Mouse (Mus musculus) limb, embryonic 13.5 days (tissue): Measurements from ENCODE around the gene 1700109H08Rik. TPM values are rescaled to one million over a fixed set of nuclear protein-coding genes. Genes with fewer than 3 reads are reported as not detected.
"Not testable (repeated sequence)": the region's sequence is repeated elsewhere in the genome, so short reads cannot be mapped to it uniquely, and the experiment has no call there.

Experiments
- ATAC-seq: fragments of 200-750 bp; cut with Nextera tagmentation; 2 replicates; pipeline ENCODE4 v1.8.0; 2017; ENCODE audit warnings: low read depth, moderate number of reproducible peaks, moderate TSS enrichment; ENCODE audit not compliant: low FRiP score
- H3K27ac ChIP-seq: fragments of 300-500 bp; sonication (generic); 2 replicates; pipeline ENCODE4 v1.5.1; 2015; ENCODE audit warnings: inconsistent platforms, mild to moderate bottlenecking, moderate library complexity
- H3K27me3 ChIP-seq: fragments of 300-500 bp; sonication (generic); 2 replicates; pipeline ENCODE4 v1.6.1; 2015; ENCODE audit warnings: mild to moderate bottlenecking, inconsistent platforms
- H3K36me3 ChIP-seq: fragments of 300-500 bp; sonication (generic); 2 replicates; pipeline ENCODE4 v1.6.1; 2015; ENCODE audit warnings: inconsistent platforms, mild to moderate bottlenecking, moderate library complexity
- H3K4me1 ChIP-seq: fragments of 300-500 bp; sonication (generic); 2 replicates; pipeline ENCODE4 v1.6.1; 2015; ENCODE audit warnings: inconsistent platforms
- H3K4me2 ChIP-seq: fragments of 300-500 bp; sonication (generic); replicated peaks from 2 replicates; pipeline ENCODE4 v1.6.1; 2015; ENCODE audit warnings: inconsistent platforms, mild to moderate bottlenecking, moderate library complexity
- H3K4me3 ChIP-seq: fragments of 300-500 bp; sonication (generic); 2 replicates; pipeline ENCODE4 v1.5.1; 2015; ENCODE audit warnings: moderate library complexity, mild to moderate bottlenecking, inconsistent platforms
- H3K9ac ChIP-seq: fragments of 300-500 bp; sonication (generic); 2 replicates; pipeline ENCODE4 v1.6.1; 2015; ENCODE audit warnings: mild to moderate bottlenecking, inconsistent platforms
- H3K9me3 ChIP-seq: fragments of 300-500 bp; sonication (generic); 2 replicates; pipeline ENCODE4 v1.6.1; 2016; ENCODE audit warnings: inconsistent platforms
- WGBS: fragments of 180-500 bp; shearing (Covaris S2); methylation state at CpG from one replicate; pipeline ENCODE4 v1.1.7; 2015; 5-methylcytosine and 5-hydroxymethylcytosine counted together
- polyA plus RNA-seq: library from polyadenylated mRNA; unstranded; fragments of >200 nt; fragmentation: Nextera tagmentation; extraction: Ambion mirVana; gene quantifications from 2 replicates; pipeline ENCODE4 v1.2.1, GENCODE M21; 2015

Gene 1700109H08Rik
- polyA plus RNA-seq, result 3.1 and 4.3 TPM in 2 replicates

- no peak within 1 kb of the TSS for H3K9ac ChIP-seq
- H3K36me3 ChIP-seq, result peaks cover 89% of the 10 kb centered on the region
- no peaks in the 10 kb centered on the region for H3K27me3 ChIP-seq
- WGBS, result 93% methylated on average over 4 of the region's 4 CpGs
- no peak for ATAC-seq
- no peak within 1 kb of the TSS for H3K4me2 ChIP-seq
- H3K27ac ChIP-seq, result no peak within 1 kb of the TSS
- H3K9me3 ChIP-seq, result peaks cover 3% of the 10 kb centered on the region
- H3K4me1 ChIP-seq, result no peaks in the 10 kb centered on the region
- no peak within 1 kb of the TSS for H3K4me3 ChIP-seq
Observed at GRCm38 (mm10) chr5:3571266-3571665, at the start of gene 1700109H08Rik. TSS of gene 1700109H08Rik (plus strand) at chr5:3571566.

GRCm38 (mm10) chr5:3521741-3522140 lies 49.6 kb upstream of the 1700109H08Rik start:
- Histone ChIP-seq H3K36me3 (peaks cover 14% of the 10 kb centered on the region), H3K9me3 (no peaks in the 10 kb centered on the region), H3K4me3 (no peak overlapping the region), H3K4me2 (no peak overlapping the region), H3K4me1 (no peaks in the 10 kb centered on the region), H3K9ac (no peak overlapping the region), H3K27me3 (no peaks in the 10 kb centered on the region), H3K27ac (no peak overlapping the region)
- 93% methylated on average over 12 of the region's 12 CpGs for WGBS
- ATAC-seq, result no peak

GRCm38 (mm10) chr5:3522826-3523225 lies 48.5 kb upstream of the 1700109H08Rik start:
- 90% methylated on average over 10 of the region's 10 CpGs for WGBS
- Histone ChIP-seq H3K4me3 (no peak overlapping the region), H3K27me3 (no peaks in the 10 kb centered on the region), H3K27ac (no peak overlapping the region), H3K9me3 (no peaks in the 10 kb centered on the region), H3K4me2 (no peak overlapping the region), H3K4me1 (no peaks in the 10 kb centered on the region), H3K9ac (no peak overlapping the region), H3K36me3 (peaks cover 14% of the 10 kb centered on the region)
- ATAC-seq, result no peak

GRCm38 (mm10) chr5:3527041-3527691 lies 44.2 kb upstream of the 1700109H08Rik start:
- 50% methylated on average over 5 of the region's 5 CpGs for WGBS
- H3K36me3 ChIP-seq, result no peaks in the 10 kb centered on the region; the same call in 1 of the 2 replicates
- no peak for ATAC-seq

GRCm38 (mm10) chr5:3529585-3530189 lies 41.7 kb upstream of the 1700109H08Rik start:
- Histone ChIP-seq H3K27ac (no peak overlapping the region), H3K4me3 (no peak overlapping the region), H3K36me3 (no peaks in the 10 kb centered on the region), H3K9me3 (no peaks in the 10 kb centered on the region), H3K9ac (no peak overlapping the region), H3K4me1 (peaks cover 5% of the 10 kb centered on the region; the same call in 1 of the 2 replicates), H3K27me3 (no peaks in the 10 kb centered on the region), H3K4me2 (no peak overlapping the region)
- 67% methylated on average over 10 of the region's 10 CpGs for WGBS
- ATAC-seq, result no peak

More at GRCm38 (mm10) chr5:3527041-3527691, 44.2 kb upstream of the 1700109H08Rik start:
- H3K4me3 ChIP-seq, result no peak overlapping the region
- no peak overlapping the region for H3K9ac ChIP-seq
- H3K27ac ChIP-seq, result no peak overlapping the region
- no peaks in the 10 kb centered on the region for H3K9me3 ChIP-seq
- H3K4me2 ChIP-seq, result no peak overlapping the region
- no peaks in the 10 kb centered on the region for H3K27me3 ChIP-seq
- peaks cover 5% of the 10 kb centered on the region; the same call in 1 of the 2 replicates for H3K4me1 ChIP-seq

- H3K27me3 ChIP-seq, H3K36me3 ChIP-seq, H3K9me3 ChIP-seq, H3K9ac ChIP-seq, H3K4me1 ChIP-seq, H3K4me3 ChIP-seq, H3K27ac ChIP-seq, ATAC-seq, H3K4me2 ChIP-seq: not testable (repeated sequence)
Observed at GRCm38 (mm10) chr5:3532048-3532447, 39.3 kb upstream of the 1700109H08Rik start.

GRCm38 (mm10) chr5:3536592-3537212 lies 34.7 kb upstream of the 1700109H08Rik start:
- 67% methylated on average over 3 of the region's 3 CpGs for WGBS
- ATAC-seq, result no peak
- H3K4me3 ChIP-seq, result no peak overlapping the region
- no peaks in the 10 kb centered on the region for H3K9me3 ChIP-seq
- no peaks in the 10 kb centered on the region; the same call in 1 of the 2 replicates for H3K4me1 ChIP-seq
- no peak overlapping the region for H3K9ac ChIP-seq
- no peak overlapping the region for H3K4me2 ChIP-seq
- no peak overlapping the region for H3K27ac ChIP-seq
- no peaks in the 10 kb centered on the region for H3K27me3 ChIP-seq
- H3K36me3 ChIP-seq, result no peaks in the 10 kb centered on the region

GRCm38 (mm10) chr5:3538505-3539472 lies 32.6 kb upstream of the 1700109H08Rik start:
- 53% methylated on average over 11 of the region's 11 CpGs for WGBS
- Histone ChIP-seq H3K27ac (no peak overlapping the region), H3K9ac (no peak overlapping the region), H3K27me3 (no peaks in the 10 kb centered on the region), H3K4me2 (no peak overlapping the region), H3K9me3 (no peaks in the 10 kb centered on the region), H3K36me3 (no peaks in the 10 kb centered on the region), H3K4me1 (no peaks in the 10 kb centered on the region; the same call in 1 of the 2 replicates), H3K4me3 (no peak overlapping the region)
- ATAC-seq, result no peak

GRCm38 (mm10) chr5:3541871-3542270 lies 29.5 kb upstream of the 1700109H08Rik start:
- Histone ChIP-seq H3K4me2 (no peak overlapping the region), H3K27ac (no peak overlapping the region), H3K9me3 (no peaks in the 10 kb centered on the region), H3K4me3 (no peak overlapping the region), H3K9ac (no peak overlapping the region), H3K36me3 (peaks cover 5% of the 10 kb centered on the region; the same call in 1 of the 2 replicates), H3K4me1 (peaks cover 15% of the 10 kb centered on the region), H3K27me3 (no peaks in the 10 kb centered on the region)
- ATAC-seq, result no peak
- WGBS, result 79% methylated on average over 6 of the region's 6 CpGs

GRCm38 (mm10) chr5:3543629-3544479 lies 27.5 kb upstream of the 1700109H08Rik start, which contains the start of gene Fam133b:
TSS of gene Fam133b (plus strand) at chr5:3543833.
- Histone ChIP-seq H3K4me2 (peak within 1 kb of the TSS; percentile 75), H3K27me3 (no peaks in the 10 kb centered on the region), H3K4me1 (peaks cover 15% of the 10 kb centered on the region), H3K9ac (peak within 1 kb of the TSS; percentile 83), H3K36me3 (peaks cover 9% of the 10 kb centered on the region; the same call in 1 of the 2 replicates), H3K4me3 (peak within 1 kb of the TSS; percentile 90), H3K9me3 (no peaks in the 10 kb centered on the region), H3K27ac (peak within 1 kb of the TSS; percentile 82)
- peak; percentile 94 for ATAC-seq
- WGBS, result under 1% methylated on average over 80 of the region's 80 CpGs

- Histone ChIP-seq H3K4me3 (peak overlapping the region; percentile 90), H3K9ac (peak overlapping the region; percentile 83), H3K27ac (no peak overlapping the region), H3K36me3 (peaks cover 9% of the 10 kb centered on the region; the same call in 1 of the 2 replicates), H3K4me2 (peak overlapping the region; percentile 75), H3K9me3 (no peaks in the 10 kb centered on the region), H3K27me3 (no peaks in the 10 kb centered on the region), H3K4me1 (peaks cover 15% of the 10 kb centered on the region)
- ATAC-seq, result peak; percentile 25; the same call in 1 of the 2 replicates
- 11% methylated on average over 7 of the region's 7 CpGs for WGBS
Observed at GRCm38 (mm10) chr5:3544480-3544769, 26.9 kb upstream of the 1700109H08Rik start.
